Mouse (Mus musculus) thymus, adult 2 months (tissue): Measurements from ENCODE around the gene Cd68. TPM values are rescaled to one million over a fixed set of nuclear protein-coding genes. Genes with fewer than 3 reads are reported as not detected.
A peak's percentile ranks its signal among the peaks of the same experiment; 100 is the strongest.

Experiments used
- DNase-seq: peaks from one replicate; pipeline ENCODE4 v3.0.0; 2021
- H3K27ac ChIP-seq: fragments of 200-500 bp; 2 replicates; pipeline ENCODE4 v1.5.1; 2012; ENCODE audit warnings: low read length, control low read depth; ENCODE audit not compliant: control insufficient read depth, insufficient read depth
- H3K27me3 ChIP-seq: fragments of 200-500 bp; 2 replicates; pipeline ENCODE4 v1.6.1; 2012; ENCODE audit warnings: mild to moderate bottlenecking, low read length, moderate library complexity, mixed read lengths; ENCODE audit not compliant: control insufficient read depth, insufficient read depth
- H3K36me3 ChIP-seq: fragments of 200-500 bp; 2 replicates; pipeline ENCODE4 v1.6.1; 2012; ENCODE audit warnings: mild to moderate bottlenecking, low read length, moderate library complexity; ENCODE audit not compliant: control insufficient read depth, insufficient read depth
- H3K4me1 ChIP-seq: fragments of 200-500 bp; replicated peaks from 2 replicates; pipeline ENCODE4 v1.6.1; 2012; ENCODE audit warnings: low read length; ENCODE audit not compliant: control insufficient read depth, insufficient read depth
- H3K4me3 ChIP-seq: fragments of 200-500 bp; 2 replicates; pipeline ENCODE4 v1.5.1; 2012; ENCODE audit warnings: mild to moderate bottlenecking, low read length, control low read depth, moderate library complexity; ENCODE audit not compliant: control insufficient read depth, insufficient read depth
- CTCF ChIP-seq: fragments of 200-500 bp; IDR thresholded peaks from 2 replicates; pipeline ENCODE4 v1.5.1; 2012; ENCODE audit warnings: mild to moderate bottlenecking, control low read depth, low read length, moderate library complexity, borderline replicate concordance; ENCODE audit not compliant: control insufficient read depth, poor library complexity, insufficient read depth; ENCODE audit errors: extremely low read depth
- POLR2A ChIP-seq: fragments of 200-500 bp; IDR thresholded peaks from 2 replicates; pipeline ENCODE4 v1.6.1; 2012; ENCODE audit warnings: mild to moderate bottlenecking, low read length, control low read depth, moderate library complexity; ENCODE audit not compliant: control insufficient read depth, poor library complexity, insufficient read depth; ENCODE audit errors: extremely low read depth
- WGBS: fragments of 180-500 bp; shearing (Covaris S2); methylation state at CpG from one replicate; pipeline ENCODE4 v1.1.7; 2018; 5-methylcytosine and 5-hydroxymethylcytosine counted together
- polyA plus RNA-seq: library from polyadenylated mRNA; depleted of rRNA; stranded (reverse); fragments of >200 nt; gene quantifications from 2 replicates; pipeline ENCODE4 v1.2.3, GENCODE M21; 2012

The Cd68 gene
- polyA plus RNA-seq, 1 experiment = 117 TPM

DNA sequence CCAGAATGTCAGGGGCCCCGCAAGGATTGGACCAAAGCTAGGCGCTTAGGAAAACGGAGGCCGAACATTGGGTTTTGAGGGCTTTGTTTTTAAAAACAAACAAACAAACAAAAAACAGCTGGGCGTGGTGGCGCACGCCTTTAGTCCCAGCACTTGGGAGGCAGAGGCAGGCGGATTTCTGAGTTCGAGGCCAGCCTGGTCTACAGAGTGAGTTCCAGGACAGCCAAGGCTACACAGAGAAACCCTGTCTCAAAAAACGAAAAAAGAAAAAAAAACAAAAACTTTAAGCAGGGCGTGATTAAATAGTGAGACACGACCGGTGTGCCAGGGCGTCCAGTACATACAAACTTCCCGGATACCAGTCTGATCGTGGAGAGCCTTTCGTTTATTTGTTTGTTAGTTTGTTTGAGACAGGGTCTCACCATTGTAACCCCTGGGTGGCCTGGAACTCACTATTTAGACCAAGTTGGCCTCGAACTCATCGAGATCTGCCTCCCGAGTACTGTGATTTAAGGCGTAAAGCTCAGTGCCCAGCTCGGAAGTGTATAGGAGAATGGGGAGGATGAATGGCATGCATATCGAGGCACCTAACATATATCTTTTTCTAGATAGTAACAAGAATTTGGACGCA lies 16.4 kb upstream of the Cd68 start:
- Histone ChIP-seq H3K4me1 (peaks cover 6% of the 10 kb centered on the region), H3K27ac (peak overlapping the region; percentile 39), H3K4me3 (peak overlapping the region; percentile 58), H3K36me3 (peaks cover 12% of the 10 kb centered on the region), H3K27me3 (no peaks in the 10 kb centered on the region)
- DNase-seq = no peak
- no peak for TF ChIP-seq CTCF
- TF ChIP-seq POLR2A = no peak
- 21% methylated on average over 24 of the region's 24 CpGs for WGBS

DNA sequence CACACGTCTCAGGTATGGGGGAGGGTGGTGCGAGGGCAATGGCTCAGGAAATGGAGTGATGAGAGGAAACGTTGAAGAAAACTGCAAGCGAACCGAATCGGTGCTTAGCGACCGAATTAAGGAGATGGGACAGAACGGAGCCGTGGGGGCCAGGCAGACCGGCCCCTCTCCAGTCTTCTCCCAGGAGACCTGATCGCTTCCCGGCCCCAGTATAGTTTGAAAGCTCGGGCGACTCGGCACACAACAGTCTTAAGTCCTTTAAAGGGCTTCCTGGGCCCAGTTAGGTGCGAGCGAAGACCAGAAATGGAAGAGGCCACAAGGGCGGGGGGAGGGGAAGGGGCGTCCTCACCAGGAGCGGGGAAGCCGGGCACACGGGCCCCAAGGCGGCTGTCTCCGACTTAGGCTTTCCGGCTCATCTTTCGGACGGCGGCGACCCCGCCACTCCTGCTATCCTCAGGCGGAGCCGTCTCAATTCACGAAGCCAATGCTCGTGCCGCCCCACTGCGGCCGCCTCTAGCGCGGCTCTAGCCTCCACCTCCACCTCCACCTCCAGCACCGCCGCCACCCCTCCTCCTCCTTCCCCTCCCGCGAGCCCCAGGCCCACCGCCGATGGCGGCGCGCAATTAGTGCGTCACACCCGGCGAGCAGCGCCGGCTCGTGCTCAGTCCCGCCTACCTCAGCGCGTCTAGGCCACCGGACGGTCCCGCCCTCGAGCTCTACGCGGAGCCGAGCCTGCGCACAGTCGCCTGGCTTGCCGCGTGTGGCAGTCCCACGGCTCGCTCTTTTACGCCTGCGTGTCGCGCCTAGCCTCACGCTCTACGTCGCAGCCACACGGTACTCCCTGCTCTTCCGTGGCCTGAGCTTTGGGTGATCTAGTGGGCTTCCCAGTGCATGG lies 15.6 kb upstream of the Cd68 start, which contains the start of gene Senp3:
Gene Senp3 (minus strand): TSS at position 771 of the 895 bp plus-strand sequence.
- WGBS = under 1% methylated on average over 80 of the region's 80 CpGs
- H3K27ac ChIP-seq = peak within 1 kb of the TSS; percentile 39
- H3K27me3 ChIP-seq = no peaks in the 10 kb centered on the region
- peaks cover 12% of the 10 kb centered on the region for H3K36me3 ChIP-seq
- TF ChIP-seq POLR2A (peak; percentile 53; the same call in 1 of the 2 replicates), CTCF (0 out of 2 replicates have a peak, but pooled peaks have one; percentile 22)
- DNase-seq = peak; percentile 97
- peak within 1 kb of the TSS; percentile 58 for H3K4me3 ChIP-seq
- peaks cover 7% of the 10 kb centered on the region for H3K4me1 ChIP-seq

DNA sequence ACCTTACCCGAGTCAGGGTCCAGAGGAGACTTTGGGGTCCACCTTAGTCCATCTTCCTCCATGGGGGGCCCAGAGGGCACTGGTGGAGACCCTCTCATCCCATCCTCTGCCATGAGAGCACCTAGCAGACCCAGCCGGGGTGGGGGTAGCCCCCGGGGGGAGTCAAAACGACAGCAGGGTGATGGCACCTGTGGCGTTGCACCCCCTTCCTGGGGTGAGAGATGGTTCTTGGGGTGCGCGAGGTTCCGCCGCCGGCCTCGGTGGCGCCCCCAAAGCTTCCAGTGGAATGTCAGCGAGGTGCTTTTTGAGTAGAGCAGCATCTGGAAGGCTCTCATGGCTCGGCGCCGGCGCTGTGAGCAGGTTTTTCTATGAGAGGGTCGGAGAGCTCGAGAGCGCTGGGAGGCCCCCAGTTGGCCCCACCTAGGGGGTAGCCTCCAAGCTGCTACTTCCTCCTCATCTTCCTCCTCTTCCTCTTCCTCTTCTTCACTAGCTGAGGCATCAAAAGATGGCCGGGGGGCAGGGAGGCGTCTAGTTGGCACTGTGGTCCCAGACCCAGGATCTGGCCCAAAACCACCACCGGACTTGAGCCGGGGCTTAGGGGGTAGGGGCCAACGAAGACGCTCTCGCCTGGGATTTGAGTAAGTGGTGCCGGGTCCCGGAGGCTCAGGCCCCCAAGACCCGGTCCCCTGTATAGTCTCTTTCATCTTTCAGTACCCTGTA lies 14.3 kb upstream of the Cd68 start:
- Histone ChIP-seq H3K27me3 (no peaks in the 10 kb centered on the region), H3K4me1 (peaks cover 9% of the 10 kb centered on the region), H3K27ac (no peak overlapping the region), H3K36me3 (peaks cover 16% of the 10 kb centered on the region), H3K4me3 (no peak overlapping the region)
- no peak for DNase-seq
- TF ChIP-seq CTCF (no peak), POLR2A (no peak)
- 94% methylated on average over 30 of the region's 30 CpGs for WGBS

DNA sequence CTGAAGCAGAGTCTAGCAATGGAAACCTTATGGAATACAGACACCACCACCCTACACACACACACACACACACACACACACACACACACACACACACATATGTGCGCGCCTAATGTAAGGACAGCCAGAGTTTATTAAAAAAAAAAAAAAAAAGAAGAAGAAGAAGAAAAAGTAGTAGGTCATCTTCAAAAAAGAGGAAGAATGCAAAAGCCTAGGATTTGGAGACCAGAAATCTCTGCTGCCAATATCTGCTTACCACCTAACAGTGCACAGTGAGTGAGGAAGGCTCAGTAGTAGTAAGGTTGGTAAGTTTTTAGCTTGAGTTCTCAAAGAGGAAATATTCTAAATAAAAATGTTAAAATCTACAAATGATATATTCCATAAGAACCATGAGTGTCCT lies 13.2 kb upstream of the Cd68 start:
- DNase-seq = no peak
- no peak for TF ChIP-seq POLR2A
- no peak for TF ChIP-seq CTCF
- WGBS = 100% methylated on average over 2 of the region's 2 CpGs

DNA sequence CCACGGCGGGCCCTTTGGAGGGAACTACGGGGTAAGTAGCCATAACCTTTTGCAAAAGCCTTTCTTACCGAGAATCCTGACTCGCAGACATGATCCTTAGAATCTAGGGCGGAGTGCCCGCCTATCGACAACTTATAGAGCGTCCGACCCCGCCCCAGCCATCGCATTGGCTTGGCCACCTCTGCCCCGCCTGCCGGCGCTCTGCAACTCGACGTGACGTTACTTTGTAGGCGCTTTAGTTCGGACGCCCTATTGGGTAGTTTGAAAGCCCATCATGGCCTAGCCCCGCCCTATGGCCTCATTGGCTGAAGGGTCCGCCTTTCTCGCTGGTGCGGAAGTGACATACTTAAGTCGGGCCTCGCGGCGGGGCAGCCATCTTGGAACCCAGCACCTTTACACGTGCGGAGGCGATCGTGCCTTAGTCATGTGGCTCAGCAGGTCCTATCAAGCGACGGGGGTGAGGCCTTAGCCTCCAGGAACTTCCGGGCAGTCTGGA lies 6.3 kb upstream of the Cd68 start, which contains the start of gene Eif4a1:
Gene Eif4a1 (minus strand): TSS at position 213 of the 496 bp plus-strand sequence.
- WGBS = under 1% methylated on average over 36 of the region's 36 CpGs
- Histone ChIP-seq H3K36me3 (peaks cover 47% of the 10 kb centered on the region), H3K4me3 (peak within 1 kb of the TSS; percentile 96), H3K27ac (peak within 1 kb of the TSS; percentile 87), H3K4me1 (peaks cover 2% of the 10 kb centered on the region), H3K27me3 (no peaks in the 10 kb centered on the region)
- peak; percentile 85 for TF ChIP-seq POLR2A
- TF ChIP-seq CTCF = peak; percentile 54
- peak; percentile 100 for DNase-seq

More for the DNA sequence above, 13.2 kb upstream of the Cd68 start:
- H3K27me3 ChIP-seq = no peaks in the 10 kb centered on the region
- no peak overlapping the region for H3K4me3 ChIP-seq
- peaks cover 9% of the 10 kb centered on the region for H3K4me1 ChIP-seq
- H3K36me3 ChIP-seq = peaks cover 19% of the 10 kb centered on the region
- no peak overlapping the region for H3K27ac ChIP-seq

DNA sequence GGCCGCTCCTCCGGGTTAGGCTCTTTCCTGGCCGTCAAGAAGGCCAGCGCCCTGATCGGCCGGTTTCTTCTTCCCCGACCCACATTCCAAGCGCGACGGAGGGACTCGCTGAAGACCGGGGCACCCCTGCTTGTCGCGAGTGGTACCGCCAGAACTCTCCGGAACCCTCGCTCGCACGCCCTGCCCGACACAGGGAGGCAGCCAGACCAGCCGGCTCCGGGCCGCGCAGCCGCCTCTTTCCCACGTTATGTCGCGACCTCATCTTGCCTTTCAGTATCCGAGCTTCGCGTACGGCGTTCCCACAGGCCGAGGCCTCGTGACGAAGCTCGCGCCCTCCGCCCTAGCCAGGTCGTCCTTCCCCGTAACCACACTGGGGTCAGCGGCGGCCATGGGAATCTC lies 5.8 kb upstream of the Cd68 start:
- peaks cover 2% of the 10 kb centered on the region for H3K4me1 ChIP-seq
- 0% methylated on average over 43 of the region's 43 CpGs for WGBS
- H3K27ac ChIP-seq = peak overlapping the region; percentile 87
- no peak for DNase-seq
- H3K27me3 ChIP-seq = no peaks in the 10 kb centered on the region
- H3K4me3 ChIP-seq = peak overlapping the region; percentile 96
- TF ChIP-seq CTCF (no peak), POLR2A (no peak)
- peaks cover 49% of the 10 kb centered on the region for H3K36me3 ChIP-seq
